Mouse (Mus musculus): ENCODE measurements around the gene Ptprg.
A peak's percentile ranks its signal among the peaks of the same experiment; 100 is the strongest.
"Not testable (repeated sequence)": the region's sequence is repeated elsewhere in the genome, so short reads cannot be mapped to it uniquely, and the experiment has no call there.

Ptprg gene

GRCm38 (mm10) chr14:11991151-11991550, 437.8 kb downstream of the Ptprg start:
- DNase-seq: no peak

- no peak for DNase-seq
Observed at GRCm38 (mm10) chr14:11992111-11992510, 438.8 kb downstream of the Ptprg start.

- no peak for DNase-seq
Observed at GRCm38 (mm10) chr14:11992534-11992933, 439.2 kb downstream of the Ptprg start.

GRCm38 (mm10) chr14:11997555-11997954, 444.2 kb downstream of the Ptprg start:
- DNase-seq: no peak

- no peak for DNase-seq
Observed at GRCm38 (mm10) chr14:11998464-11998863, 445.1 kb downstream of the Ptprg start.

GRCm38 (mm10) chr14:12004061-12004460, 450.7 kb downstream of the Ptprg start:
- no peak for DNase-seq

GRCm38 (mm10) chr14:12011766-12012165, 458.4 kb downstream of the Ptprg start:
- no peak for DNase-seq

GRCm38 (mm10) chr14:12025812-12026728, 472.7 kb downstream of the Ptprg start:
- DNase-seq: no peak

GRCm38 (mm10) chr14:12027247-12027646, 473.9 kb downstream of the Ptprg start:
- no peak for DNase-seq

GRCm38 (mm10) chr14:12029926-12030325, 476.6 kb downstream of the Ptprg start:
- no peak for DNase-seq

GRCm38 (mm10) chr14:12036530-12037283, 483.4 kb downstream of the Ptprg start:
- DNase-seq: no peak

- DNase-seq: no peak
Observed at GRCm38 (mm10) chr14:12039743-12040142, 486.4 kb downstream of the Ptprg start.

GRCm38 (mm10) chr14:12041566-12041965, 488.2 kb downstream of the Ptprg start:
- DNase-seq: no peak

- no peak for DNase-seq
Observed at GRCm38 (mm10) chr14:12046226-12046882, 493.0 kb downstream of the Ptprg start.

- no peak for DNase-seq
Observed at GRCm38 (mm10) chr14:12047637-12048036, 494.3 kb downstream of the Ptprg start.

- no peak for DNase-seq
Observed at GRCm38 (mm10) chr14:12056912-12057524, 503.7 kb downstream of the Ptprg start.

- DNase-seq: peak; percentile 8
Observed at GRCm38 (mm10) chr14:12057856-12058255, 504.5 kb downstream of the Ptprg start.

GRCm38 (mm10) chr14:12059149-12059548, 505.8 kb downstream of the Ptprg start:
- DNase-seq: no peak

GRCm38 (mm10) chr14:12061313-12061712, 508.0 kb downstream of the Ptprg start:
- not testable (repeated sequence) for DNase-seq

GRCm38 (mm10) chr14:12062628-12063360, 509.5 kb downstream of the Ptprg start:
- no peak for DNase-seq

GRCm38 (mm10) chr14:12065001-12065400, 511.7 kb downstream of the Ptprg start:
- DNase-seq: no peak

GRCm38 (mm10) chr14:12065736-12066135, 512.4 kb downstream of the Ptprg start:
- DNase-seq: no peak
